Mouse (Mus musculus) adipocyte (in vitro differentiated cells): Measurements from ENCODE around the gene Gsdma3.
"Not testable (repeated sequence)": the region's sequence is repeated elsewhere in the genome, so short reads cannot be mapped to it uniquely, and the experiment has no call there.

ENCODE experiments used
- DNase-seq: peaks from one replicate; pipeline ENCODE4 v3.0.0-alpha.2; 2016; ENCODE audit warnings: low spot score

The Gsdma3 gene

GRCm38 (mm10) chr11:98671284-98671815 is 45.2 kb downstream of the Gsdma3 start:
- DNase-seq, result no peak

GRCm38 (mm10) chr11:98671857-98672256 is 45.7 kb downstream of the Gsdma3 start:
- peak; percentile 29 for DNase-seq

DNA sequence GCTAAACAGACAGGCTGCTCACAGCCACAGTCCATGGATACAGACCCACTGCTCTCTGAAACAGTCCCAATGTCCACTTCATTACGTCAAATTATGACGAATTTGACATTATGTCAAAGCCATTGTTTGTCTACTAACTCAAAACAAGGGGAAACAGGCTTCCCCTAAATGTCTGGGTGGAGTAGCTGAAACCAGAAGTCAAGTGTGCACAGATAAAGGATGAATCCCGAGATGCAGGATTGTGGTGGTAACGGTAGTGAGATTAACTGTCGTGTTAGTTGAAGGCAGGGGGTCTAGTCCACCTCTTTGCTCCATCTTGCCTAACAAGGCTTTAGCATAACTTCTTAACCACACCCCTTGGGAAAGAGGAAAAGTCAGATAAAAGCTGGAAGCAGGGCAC is 46.3 kb downstream of the Gsdma3 start:
- DNase-seq, result no peak

GRCm38 (mm10) chr11:98673136-98673535 is 47.0 kb downstream of the Gsdma3 start:
- DNase-seq, result peak; percentile 45

DNA sequence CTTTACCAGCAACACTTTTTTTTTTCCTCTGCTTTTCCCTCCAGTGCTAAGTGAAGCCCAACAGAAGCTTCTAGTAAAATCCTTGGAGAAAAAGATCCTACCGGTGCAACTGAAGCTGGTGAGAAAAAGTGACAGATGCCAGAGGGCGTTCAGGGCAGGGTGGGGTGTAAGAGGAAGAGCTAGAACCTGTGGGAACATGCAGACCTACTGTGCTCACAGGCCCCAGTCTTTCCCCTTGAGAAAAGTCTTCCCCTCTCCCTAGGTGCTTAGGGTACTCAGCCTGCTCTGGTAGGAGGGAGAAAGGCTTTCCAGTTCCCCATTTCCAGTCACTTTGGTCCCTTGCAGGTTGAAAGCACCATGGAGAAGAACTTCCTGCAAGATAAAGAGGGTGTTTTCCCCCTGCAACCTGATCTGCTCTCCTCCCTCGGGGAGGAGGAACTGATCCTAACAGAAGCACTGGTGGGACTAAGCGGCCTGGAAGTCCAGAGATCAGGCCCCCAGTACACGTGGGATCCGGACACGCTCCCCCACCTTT is 49.7 kb downstream of the Gsdma3 start:
- no peak for DNase-seq

DNA sequence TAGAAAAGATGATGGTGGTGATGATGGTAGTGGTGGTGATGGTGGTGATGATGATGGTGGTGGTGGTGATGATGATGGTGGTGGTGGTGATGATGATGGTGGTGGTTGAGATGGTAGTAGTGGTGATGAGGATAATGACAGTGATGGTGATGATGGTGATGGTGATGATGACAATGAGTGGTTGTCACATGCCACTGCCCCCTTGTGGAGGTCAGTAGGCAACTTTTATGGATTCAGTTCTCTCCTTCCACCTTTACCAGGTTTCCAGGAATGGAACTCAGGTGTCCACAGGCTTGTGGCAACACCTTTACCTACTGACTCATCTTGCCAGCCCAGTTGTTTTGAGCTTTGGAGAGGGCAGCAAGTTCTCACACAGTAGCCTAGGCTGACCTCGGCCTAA is 53.9 kb downstream of the Gsdma3 start:
- DNase-seq, result no peak

- DNase-seq, result not testable (repeated sequence)
These were observed 54.4 kb downstream of the Gsdma3 start for GRCm38 (mm10) chr11:98680595-98680994.

GRCm38 (mm10) chr11:98681186-98681585 is 55.0 kb downstream of the Gsdma3 start:
- no peak for DNase-seq

DNA sequence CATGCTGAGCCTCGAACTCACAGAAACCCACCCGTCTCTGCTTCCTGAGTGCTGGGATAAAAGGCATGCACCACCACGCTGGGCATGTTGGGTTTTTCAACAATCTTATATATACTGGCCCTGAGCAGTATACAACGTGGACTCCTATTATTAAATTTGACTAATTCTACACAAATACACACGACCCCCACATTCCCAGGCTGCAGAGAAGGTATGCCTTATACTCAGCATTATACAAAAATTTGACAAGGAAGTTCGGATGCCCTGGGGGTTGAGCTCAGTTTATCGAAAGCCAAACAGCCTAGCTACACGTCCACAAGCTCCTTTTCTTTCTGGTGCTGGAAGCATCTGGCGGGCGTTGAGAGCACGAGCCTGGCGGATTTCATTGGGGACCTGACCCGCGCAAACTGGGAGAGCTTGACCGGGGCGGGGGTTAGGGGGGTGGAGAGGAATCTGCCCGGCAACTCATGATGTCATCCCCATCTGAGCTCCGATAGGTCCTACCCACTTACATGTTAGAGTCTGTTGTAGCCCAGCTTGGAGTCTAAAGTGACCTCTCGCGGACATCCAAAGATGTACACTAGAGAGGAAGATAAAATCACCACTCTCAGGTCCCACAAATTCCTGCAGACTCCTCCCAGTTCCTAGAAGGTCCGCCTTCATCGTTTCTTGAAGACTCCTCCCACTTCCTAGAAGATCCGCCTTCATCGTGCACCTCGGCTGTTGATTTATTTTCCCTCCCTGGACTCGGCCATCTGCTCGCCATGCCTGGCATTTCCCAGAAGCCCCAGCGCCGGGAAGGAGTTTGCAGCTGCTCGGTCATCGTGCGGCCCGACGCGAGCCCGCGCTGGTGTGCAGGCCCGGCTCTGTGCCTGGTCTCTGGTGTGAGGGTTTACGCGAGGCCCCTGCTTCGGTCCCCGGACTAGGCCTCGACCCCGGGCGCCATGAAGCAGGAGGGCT is 55.9 kb downstream of the Gsdma3 start, which contains the start of gene Psmd3:
Psmd3 (plus strand) TSS at position 769 of the 960 bp plus-strand sequence.
- DNase-seq, result peak; percentile 99

DNA sequence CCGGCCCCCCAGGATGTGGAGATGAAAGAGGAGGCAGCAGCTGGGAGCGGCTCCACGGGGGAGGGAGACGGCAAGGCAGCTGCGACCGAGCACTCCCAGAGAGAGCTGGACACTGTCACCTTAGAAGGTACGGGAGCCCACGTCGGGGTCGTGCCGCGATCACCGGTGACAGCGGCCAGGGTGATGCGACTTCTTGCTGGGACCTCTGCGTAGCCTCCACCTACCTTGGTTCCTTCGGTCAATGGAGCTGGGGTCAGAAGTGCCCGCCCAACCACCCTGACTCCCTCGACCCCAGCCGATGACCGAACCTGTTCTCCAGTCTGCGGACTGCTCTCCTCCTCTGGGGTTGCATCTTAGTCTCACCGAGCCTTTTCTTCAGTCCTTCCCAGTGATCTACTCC is 56.7 kb downstream of the Gsdma3 start:
- no peak for DNase-seq

DNA sequence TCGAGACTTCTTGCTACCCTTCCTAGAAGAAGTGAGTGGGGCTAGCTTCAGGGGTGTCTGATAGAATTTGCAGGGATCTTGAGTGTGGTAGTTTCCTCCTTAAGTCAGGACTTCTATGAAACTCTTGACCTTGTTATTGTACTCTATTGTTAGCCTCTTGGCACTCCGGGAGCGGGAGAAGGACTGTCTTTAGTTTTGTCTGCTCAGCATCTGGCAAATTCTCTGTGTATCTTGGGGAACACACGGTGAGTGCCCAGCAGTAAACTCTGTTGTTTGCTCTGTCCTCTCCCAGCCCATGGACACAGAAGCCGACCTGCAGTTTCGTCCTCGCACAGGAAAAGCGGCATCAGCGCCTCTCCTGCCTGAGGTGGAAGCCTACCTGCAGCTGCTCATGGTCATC is 59.5 kb downstream of the Gsdma3 start:
- no peak for DNase-seq

DNA sequence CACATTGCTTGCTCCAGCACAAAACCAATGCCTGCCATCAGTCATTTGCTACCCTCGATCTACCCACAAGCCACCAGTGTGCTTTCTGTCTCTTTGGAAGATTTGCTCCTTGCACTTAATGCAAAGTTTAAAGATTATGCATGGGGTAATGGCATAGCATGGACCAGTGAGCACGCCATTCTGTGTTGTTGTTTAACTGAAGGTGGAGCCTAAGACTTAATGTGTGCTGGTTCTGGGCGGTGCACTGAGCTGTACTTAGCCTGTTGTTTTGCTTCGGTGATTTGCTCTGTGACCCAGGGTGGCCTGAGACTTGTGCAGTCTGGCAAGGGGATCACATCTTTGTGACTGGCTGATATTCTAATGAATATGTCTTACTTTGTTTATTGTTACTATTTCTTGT is 60.8 kb downstream of the Gsdma3 start:
- no peak for DNase-seq
